Mouse (Mus musculus): Measurements from ENCODE around the gene Trappc6a.

DNA sequence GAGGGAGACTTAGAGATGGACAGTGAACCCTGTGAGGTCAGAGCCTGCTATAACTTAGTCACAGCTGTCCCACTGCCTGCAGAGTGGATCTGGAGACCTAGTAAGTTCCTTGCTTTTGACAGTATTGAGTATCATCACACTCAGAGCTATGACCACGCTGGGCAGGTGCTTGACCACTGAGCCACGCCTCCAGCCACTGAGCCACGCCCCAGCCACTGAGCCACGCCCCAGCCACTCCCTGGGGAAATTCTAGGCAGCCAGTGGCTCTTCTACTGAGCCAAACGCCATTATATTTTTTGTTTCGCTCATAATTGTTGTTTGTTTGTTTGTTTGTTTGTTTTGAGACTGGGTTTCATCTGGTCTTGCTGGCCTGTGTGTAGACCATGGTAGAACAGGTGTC, 40.6 kb upstream of the Trappc6a start:
- no peak for TF ChIP-seq POLR2A (IDR thresholded peaks at IDR 0.05; ENCODE audit: insufficient read length, low read depth)
- TF ChIP-seq MYOG (IDR thresholded peaks at IDR 0.05; ENCODE audit: control insufficient read depth in 1 of 3, insufficient read depth in 1 of 3, insufficient read length in 2 of 3, low read depth in 2 of 3): peak in 1 of 3 experiments; percentile 35
- no peak for TF ChIP-seq MAX (IDR thresholded peaks at IDR 0.05; ENCODE audit: low read depth)
- TF ChIP-seq MYOD1 (IDR thresholded peaks at IDR 0.05; ENCODE audit: control insufficient read depth in 1 of 3, insufficient read length in 2 of 3, low read depth in 2 of 3): peak in 2 of 3 experiments; percentile 0 to 36
- TF ChIP-seq POLR2AphosphoS2 (IDR thresholded peaks at IDR 0.05; ENCODE audit: insufficient read length, low read depth): no peak
- TF ChIP-seq E2F4 (IDR thresholded peaks at IDR 0.05; ENCODE audit: insufficient read depth): no peak
- TF ChIP-seq USF1 (IDR thresholded peaks at IDR 0.05; ENCODE audit: low read depth): no peak
- no peak for TF ChIP-seq TCF12 (IDR thresholded peaks at IDR 0.05; ENCODE audit: insufficient read depth, poor library complexity, severe bottlenecking)
- no peak for TF ChIP-seq CEBPB (IDR thresholded peaks at IDR 0.05; ENCODE audit: insufficient read depth, poor library complexity, severe bottlenecking)
